Mouse (Mus musculus): ENCODE results near the gene Chchd6.

Chchd6 gene

GRCm38 (mm10) chr6:89524766-89525165 lies 70.7 kb downstream of the Chchd6 start:
- Histone ChIP-seq H3K36me3 (ENCODE audit: insufficient read depth, low read length) (no peaks in the 10 kb centered on the region), H3K27me3 (ENCODE audit: insufficient read depth, low read length) (no peaks in the 10 kb centered on the region), H3K4me1 (replicated peaks; ENCODE audit: low read depth, low read length) (no peaks in the 10 kb centered on the region), H3K9me3 (ENCODE audit: low read length) (no peaks in the 10 kb centered on the region), H3K4me3 (replicated peaks; ENCODE audit: low read length) (no peak overlapping the region)
- TF ChIP-seq POU5F1 (IDR thresholded peaks at IDR 0.05; ENCODE audit: borderline replicate concordance, low read length): no peak
- no peak for TF ChIP-seq NANOG (IDR thresholded peaks at IDR 0.05; ENCODE audit: borderline replicate concordance, low read length)
- no peak for TF ChIP-seq CTCF (conservative IDR thresholded peaks at IDR 0.05; ENCODE audit: low read length)

GRCm38 (mm10) chr6:89510154-89510553 lies 85.3 kb downstream of the Chchd6 start:
- TF ChIP-seq NANOG (IDR thresholded peaks at IDR 0.05; ENCODE audit: borderline replicate concordance, low read length) (no peak), POU5F1 (IDR thresholded peaks at IDR 0.05; ENCODE audit: borderline replicate concordance, low read length) (no peak), CTCF (conservative IDR thresholded peaks at IDR 0.05; ENCODE audit: low read length) (no peak)
- Histone ChIP-seq H3K4me1 (replicated peaks; ENCODE audit: low read depth, low read length) (peaks cover 13% of the 10 kb centered on the region), H3K27me3 (ENCODE audit: insufficient read depth, low read length) (no peaks in the 10 kb centered on the region), H3K36me3 (ENCODE audit: insufficient read depth, low read length) (no peaks in the 10 kb centered on the region), H3K4me3 (replicated peaks; ENCODE audit: low read length) (no peak overlapping the region), H3K9me3 (ENCODE audit: low read length) (no peaks in the 10 kb centered on the region)

- Histone ChIP-seq H3K9me3 (ENCODE audit: low read length) (no peaks in the 10 kb centered on the region), H3K4me1 (replicated peaks; ENCODE audit: low read depth, low read length) (peaks cover 13% of the 10 kb centered on the region), H3K36me3 (ENCODE audit: insufficient read depth, low read length) (no peaks in the 10 kb centered on the region), H3K27me3 (ENCODE audit: insufficient read depth, low read length) (no peaks in the 10 kb centered on the region), H3K4me3 (replicated peaks; ENCODE audit: low read length) (no peak overlapping the region)
- TF ChIP-seq NANOG (IDR thresholded peaks at IDR 0.05; ENCODE audit: borderline replicate concordance, low read length): peak; percentile 13; the same call in 1 of the 2 replicates
- TF ChIP-seq CTCF (conservative IDR thresholded peaks at IDR 0.05; ENCODE audit: low read length): no peak
- TF ChIP-seq POU5F1 (IDR thresholded peaks at IDR 0.05; ENCODE audit: borderline replicate concordance, low read length): no peak
Observed at GRCm38 (mm10) chr6:89508725-89509124, 86.7 kb downstream of the Chchd6 start.

- peaks cover 13% of the 10 kb centered on the region for H3K4me1 ChIP-seq (replicated peaks; ENCODE audit: low read depth, low read length)
- H3K9me3 ChIP-seq (ENCODE audit: low read length): no peaks in the 10 kb centered on the region
- H3K4me3 ChIP-seq (replicated peaks; ENCODE audit: low read length): no peak overlapping the region
- H3K27me3 ChIP-seq (ENCODE audit: insufficient read depth, low read length): no peaks in the 10 kb centered on the region
- no peaks in the 10 kb centered on the region for H3K36me3 ChIP-seq (ENCODE audit: insufficient read depth, low read length)
- no peak for TF ChIP-seq CTCF (conservative IDR thresholded peaks at IDR 0.05; ENCODE audit: low read length)
- no peak for TF ChIP-seq NANOG (IDR thresholded peaks at IDR 0.05; ENCODE audit: borderline replicate concordance, low read length)
- TF ChIP-seq POU5F1 (IDR thresholded peaks at IDR 0.05; ENCODE audit: borderline replicate concordance, low read length): no peak
Observed at GRCm38 (mm10) chr6:89508263-89508662, 87.2 kb downstream of the Chchd6 start.

GRCm38 (mm10) chr6:89499961-89500360 lies 95.5 kb downstream of the Chchd6 start:
- Histone ChIP-seq H3K36me3 (ENCODE audit: insufficient read depth, low read length) (no peaks in the 10 kb centered on the region), H3K4me3 (replicated peaks; ENCODE audit: low read length) (no peak overlapping the region), H3K4me1 (replicated peaks; ENCODE audit: low read depth, low read length) (no peaks in the 10 kb centered on the region), H3K9me3 (ENCODE audit: low read length) (no peaks in the 10 kb centered on the region), H3K27me3 (ENCODE audit: insufficient read depth, low read length) (no peaks in the 10 kb centered on the region)
- TF ChIP-seq NANOG (IDR thresholded peaks at IDR 0.05; ENCODE audit: borderline replicate concordance, low read length) (no peak), CTCF (conservative IDR thresholded peaks at IDR 0.05; ENCODE audit: low read length) (no peak), POU5F1 (IDR thresholded peaks at IDR 0.05; ENCODE audit: borderline replicate concordance, low read length) (no peak)

- no peaks in the 10 kb centered on the region for H3K27me3 ChIP-seq (ENCODE audit: insufficient read depth, low read length)
- H3K9me3 ChIP-seq (ENCODE audit: low read length): no peaks in the 10 kb centered on the region
- H3K4me3 ChIP-seq (replicated peaks; ENCODE audit: low read length): no peak overlapping the region
- TF ChIP-seq NANOG (IDR thresholded peaks at IDR 0.05; ENCODE audit: borderline replicate concordance, low read length) (no peak), POU5F1 (IDR thresholded peaks at IDR 0.05; ENCODE audit: borderline replicate concordance, low read length) (no peak), CTCF (conservative IDR thresholded peaks at IDR 0.05; ENCODE audit: low read length) (no peak)
- H3K36me3 ChIP-seq (ENCODE audit: insufficient read depth, low read length): no peaks in the 10 kb centered on the region
- no peaks in the 10 kb centered on the region for H3K4me1 ChIP-seq (replicated peaks; ENCODE audit: low read depth, low read length)
Observed at GRCm38 (mm10) chr6:89498764-89499516, 96.5 kb downstream of the Chchd6 start.

GRCm38 (mm10) chr6:89496916-89497315 lies 98.5 kb downstream of the Chchd6 start:
- Histone ChIP-seq H3K36me3 (ENCODE audit: insufficient read depth, low read length) (no peaks in the 10 kb centered on the region), H3K4me1 (replicated peaks; ENCODE audit: low read depth, low read length) (no peaks in the 10 kb centered on the region), H3K9me3 (ENCODE audit: low read length) (no peaks in the 10 kb centered on the region), H3K4me3 (replicated peaks; ENCODE audit: low read length) (no peak overlapping the region), H3K27me3 (ENCODE audit: insufficient read depth, low read length) (no peaks in the 10 kb centered on the region)
- no peak for TF ChIP-seq NANOG (IDR thresholded peaks at IDR 0.05; ENCODE audit: borderline replicate concordance, low read length)
- no peak for TF ChIP-seq CTCF (conservative IDR thresholded peaks at IDR 0.05; ENCODE audit: low read length)

- TF ChIP-seq NANOG (IDR thresholded peaks at IDR 0.05; ENCODE audit: borderline replicate concordance, low read length): no peak
- H3K4me1 ChIP-seq (replicated peaks; ENCODE audit: low read depth, low read length): no peaks in the 10 kb centered on the region
- no peaks in the 10 kb centered on the region for H3K27me3 ChIP-seq (ENCODE audit: insufficient read depth, low read length)
- no peaks in the 10 kb centered on the region for H3K36me3 ChIP-seq (ENCODE audit: insufficient read depth, low read length)
- H3K9me3 ChIP-seq (ENCODE audit: low read length): no peaks in the 10 kb centered on the region
- no peak overlapping the region for H3K4me3 ChIP-seq (replicated peaks; ENCODE audit: low read length)
Observed at GRCm38 (mm10) chr6:89492368-89492767, 103.1 kb downstream of the Chchd6 start.

GRCm38 (mm10) chr6:89490369-89490768 lies 105.1 kb downstream of the Chchd6 start:
- H3K4me3 ChIP-seq (replicated peaks; ENCODE audit: low read length): no peak overlapping the region
- TF ChIP-seq CTCF (conservative IDR thresholded peaks at IDR 0.05; ENCODE audit: low read length) (no peak), POU5F1 (IDR thresholded peaks at IDR 0.05; ENCODE audit: borderline replicate concordance, low read length) (no peak), NANOG (IDR thresholded peaks at IDR 0.05; ENCODE audit: borderline replicate concordance, low read length) (no peak)
- H3K36me3 ChIP-seq (ENCODE audit: insufficient read depth, low read length): no peaks in the 10 kb centered on the region
- no peaks in the 10 kb centered on the region for H3K4me1 ChIP-seq (replicated peaks; ENCODE audit: low read depth, low read length)
- H3K9me3 ChIP-seq (ENCODE audit: low read length): no peaks in the 10 kb centered on the region
- H3K27me3 ChIP-seq (ENCODE audit: insufficient read depth, low read length): no peaks in the 10 kb centered on the region

All from E14TG2a.4 (cell line).